Mouse (Mus musculus) kidney, embryonic 16.5 days (tissue): Measurements from ENCODE around the gene Idh3b. TPM values are rescaled to one million over a fixed set of nuclear protein-coding genes. Genes with fewer than 3 reads are reported as not detected.
A peak's percentile ranks its signal among the peaks of the same experiment; 100 is the strongest.

Source experiments
- ATAC-seq: fragments of 200-750 bp; cut with Nextera tagmentation; 2 replicates; pipeline ENCODE4 v1.8.0; 2017; ENCODE audit warnings: moderate TSS enrichment; ENCODE audit not compliant: low FRiP score, low TSS enrichment
- H3K27ac ChIP-seq: fragments of 300-500 bp; sonication (generic); 2 replicates; pipeline ENCODE4 v1.5.1; 2014; ENCODE audit warnings: low read length
- H3K27me3 ChIP-seq: fragments of 300-500 bp; sonication (generic); 2 replicates; pipeline ENCODE4 v1.6.1; 2014; ENCODE audit warnings: low read length, control low read depth, mixed read lengths; ENCODE audit not compliant: insufficient read depth
- H3K36me3 ChIP-seq: fragments of 300-500 bp; sonication (generic); 2 replicates; pipeline ENCODE4 v1.6.1; 2014; ENCODE audit warnings: low read length, control low read depth, mixed read lengths; ENCODE audit not compliant: insufficient read depth
- H3K4me1 ChIP-seq: fragments of 300-500 bp; sonication (generic); 2 replicates; pipeline ENCODE4 v1.6.1; 2014; ENCODE audit warnings: low read length, control low read depth, mixed read lengths; ENCODE audit not compliant: insufficient read depth
- H3K4me2 ChIP-seq: fragments of 300-500 bp; sonication (generic); replicated peaks from 2 replicates; pipeline ENCODE4 v1.6.1; 2014; ENCODE audit warnings: low read depth, low read length
- H3K4me3 ChIP-seq: fragments of 300-500 bp; sonication (generic); 2 replicates; pipeline ENCODE4 v1.5.1; 2014; ENCODE audit warnings: mild to moderate bottlenecking, low read length
- H3K9ac ChIP-seq: fragments of 300-500 bp; sonication (generic); replicated peaks from 2 replicates; pipeline ENCODE4 v1.6.1; 2014; ENCODE audit warnings: low read length
- H3K9me3 ChIP-seq: fragments of 300-500 bp; sonication (generic); 2 replicates; pipeline ENCODE4 v1.6.1; 2016; ENCODE audit warnings: low read length, control low read depth
- WGBS: fragments of 180-500 bp; shearing (Covaris S2); extraction: QIAGEN DNeasy Blood & Tissue Kit; methylation state at CpG from one replicate; pipeline ENCODE4 v1.1.7; 2014; 5-methylcytosine and 5-hydroxymethylcytosine counted together
- polyA plus RNA-seq: library from polyadenylated mRNA; unstranded; fragments of >200 nt; fragmentation: Nextera tagmentation; extraction: Ambion mirVana; gene quantifications from 2 replicates; pipeline ENCODE4 v1.2.1, GENCODE M21; 2015

Idh3b gene
- polyA plus RNA-seq, 1 experiment from 2014 or later: 246 TPM

GRCm38 (mm10) chr2:130293486-130293885 lies 9.1 kb upstream of the Idh3b start:
- peak; percentile 77 for ATAC-seq
- no peaks in the 10 kb centered on the region for H3K9me3 ChIP-seq
- no peak overlapping the region for H3K9ac ChIP-seq
- peaks cover 5% of the 10 kb centered on the region; the same call in 1 of the 2 replicates for H3K27me3 ChIP-seq
- no peak overlapping the region; the same call in 1 of the 2 replicates for H3K4me2 ChIP-seq
- H3K4me1 ChIP-seq: peaks cover 34% of the 10 kb centered on the region
- 4% methylated on average over 4 of the region's 4 CpGs for WGBS
- H3K36me3 ChIP-seq: no peaks in the 10 kb centered on the region
- H3K4me3 ChIP-seq: no peak overlapping the region
- H3K27ac ChIP-seq: peak overlapping the region; percentile 43

DNA sequence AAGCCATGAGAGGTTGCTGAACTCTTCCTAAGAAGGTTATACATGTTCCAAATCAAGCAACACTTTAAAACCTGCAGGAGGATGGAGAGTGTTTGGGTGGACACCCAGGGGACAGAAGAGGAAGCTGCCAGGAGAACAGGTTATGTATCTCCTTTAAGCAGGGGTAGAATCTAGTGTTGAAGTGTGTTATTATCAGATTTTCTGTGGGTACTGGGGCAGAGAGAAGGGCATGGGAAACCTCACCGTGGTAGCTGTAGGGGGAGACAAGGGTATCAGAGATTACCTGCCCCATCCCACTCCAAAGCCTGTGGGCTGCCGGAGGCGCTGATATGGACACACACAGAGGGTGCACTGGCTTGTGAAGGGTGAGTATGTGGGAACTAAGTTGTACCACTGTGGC lies 8.7 kb upstream of the Idh3b start:
- no peaks in the 10 kb centered on the region for H3K9me3 ChIP-seq
- 27% methylated on average over 3 of the region's 3 CpGs for WGBS
- H3K27ac ChIP-seq: no peak overlapping the region
- peaks cover 34% of the 10 kb centered on the region for H3K4me1 ChIP-seq
- peak; percentile 16; the same call in 1 of the 2 replicates for ATAC-seq
- no peak overlapping the region for H3K4me2 ChIP-seq
- no peak overlapping the region for H3K9ac ChIP-seq
- H3K27me3 ChIP-seq: peaks cover 5% of the 10 kb centered on the region; the same call in 1 of the 2 replicates
- H3K4me3 ChIP-seq: no peak overlapping the region
- no peaks in the 10 kb centered on the region for H3K36me3 ChIP-seq

- H3K4me2 ChIP-seq: no peak overlapping the region
- no peak overlapping the region for H3K27ac ChIP-seq
- no peaks in the 10 kb centered on the region; the same call in 1 of the 2 replicates for H3K27me3 ChIP-seq
- ATAC-seq: peak; percentile 14; the same call in 1 of the 2 replicates
- no peaks in the 10 kb centered on the region for H3K36me3 ChIP-seq
- WGBS: 2% methylated on average over 8 of the region's 8 CpGs
- peaks cover 24% of the 10 kb centered on the region for H3K4me1 ChIP-seq
- H3K4me3 ChIP-seq: no peak overlapping the region
- no peaks in the 10 kb centered on the region for H3K9me3 ChIP-seq
- H3K9ac ChIP-seq: no peak overlapping the region
These were observed 7.1 kb upstream of the Idh3b start for GRCm38 (mm10) chr2:130291434-130291833.

DNA sequence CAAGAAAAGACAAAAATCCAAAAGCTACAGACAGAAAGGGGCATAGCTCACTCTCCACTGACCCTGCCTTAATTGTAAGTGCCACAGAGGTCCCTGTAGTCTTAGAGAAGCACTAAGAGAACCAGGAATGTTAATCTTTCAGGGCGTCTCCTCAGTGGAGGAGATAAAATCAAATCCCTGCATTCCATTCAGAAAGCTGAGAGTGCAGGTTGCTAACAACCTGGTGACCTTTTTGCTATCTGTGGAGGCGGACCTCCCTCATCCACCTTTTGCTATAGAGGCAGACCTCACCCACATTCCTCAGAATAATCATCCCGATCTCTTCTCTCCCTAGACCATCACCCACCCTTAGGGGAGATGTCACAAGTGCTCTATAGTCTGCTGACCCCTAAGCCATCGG lies 4.7 kb upstream of the Idh3b start:
- Histone ChIP-seq H3K4me2 (no peak overlapping the region), H3K27me3 (no peaks in the 10 kb centered on the region), H3K4me1 (peaks cover 14% of the 10 kb centered on the region), H3K4me3 (no peak overlapping the region), H3K27ac (no peak overlapping the region), H3K9ac (no peak overlapping the region), H3K9me3 (no peaks in the 10 kb centered on the region), H3K36me3 (no peaks in the 10 kb centered on the region)
- no peak for ATAC-seq
- 61% methylated on average over 4 of the region's 4 CpGs for WGBS

- Histone ChIP-seq H3K4me3 (no peak overlapping the region), H3K4me1 (peaks cover 25% of the 10 kb centered on the region), H3K36me3 (peaks cover 63% of the 10 kb centered on the region), H3K27me3 (no peaks in the 10 kb centered on the region), H3K4me2 (no peak overlapping the region), H3K27ac (no peak overlapping the region), H3K9me3 (no peaks in the 10 kb centered on the region), H3K9ac (no peak overlapping the region)
- 75% methylated on average over 4 of the region's 4 CpGs for WGBS
- ATAC-seq: no peak
These were observed 3.5 kb downstream of the Idh3b start for GRCm38 (mm10) chr2:130280818-130281217.

DNA sequence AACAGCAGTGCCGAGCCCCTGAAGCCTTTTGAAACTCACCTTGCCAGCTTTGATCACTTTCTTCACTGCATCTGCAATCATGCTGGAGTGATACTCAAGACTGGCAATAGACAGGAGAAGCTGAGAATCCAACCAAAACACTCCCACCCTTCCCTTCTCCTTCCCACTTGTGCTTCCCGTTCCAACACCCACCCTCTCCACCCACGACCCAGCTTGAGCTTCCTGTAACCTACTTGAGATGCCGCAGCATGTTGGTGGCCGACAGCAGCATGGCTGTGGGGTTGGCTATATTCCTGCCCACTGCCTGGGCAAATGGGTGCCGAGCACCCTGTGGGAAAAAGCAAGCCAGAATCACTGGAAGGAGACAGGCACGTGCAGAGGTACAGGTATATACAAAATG lies 4.1 kb downstream of the Idh3b start:
- Histone ChIP-seq H3K4me2 (no peak overlapping the region), H3K4me1 (peaks cover 31% of the 10 kb centered on the region), H3K36me3 (peaks cover 69% of the 10 kb centered on the region), H3K9me3 (no peaks in the 10 kb centered on the region), H3K9ac (no peak overlapping the region), H3K4me3 (no peak overlapping the region), H3K27me3 (no peaks in the 10 kb centered on the region), H3K27ac (no peak overlapping the region)
- WGBS: 54% methylated on average over 7 of the region's 7 CpGs
- ATAC-seq: no peak

DNA sequence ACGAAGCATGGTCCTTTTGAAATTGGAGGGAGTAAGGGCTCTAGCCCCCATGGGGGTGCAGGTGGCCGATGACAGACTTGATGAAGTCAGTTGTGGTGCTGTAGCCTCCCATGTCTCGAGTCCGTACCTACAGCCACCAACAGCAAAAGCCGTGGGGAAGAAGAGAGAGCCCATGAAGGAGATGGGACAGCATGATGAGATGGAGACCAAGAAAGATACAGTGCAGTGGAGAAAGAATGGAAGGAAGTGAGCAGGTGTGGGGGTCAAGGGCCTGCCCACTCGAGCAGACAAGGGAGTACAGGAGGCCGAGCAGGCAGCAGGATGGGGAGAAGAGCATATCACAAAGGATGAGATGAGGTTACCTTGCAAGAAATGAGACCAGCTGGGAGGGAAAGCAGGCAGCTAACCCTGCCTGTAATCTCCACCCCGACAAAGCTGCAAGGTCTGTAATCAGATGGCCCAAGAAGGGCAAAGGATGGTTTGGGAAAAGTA lies 4.7 kb downstream of the Idh3b start:
- no peak overlapping the region for H3K9ac ChIP-seq
- peaks cover 69% of the 10 kb centered on the region for H3K36me3 ChIP-seq
- H3K4me3 ChIP-seq: no peak overlapping the region
- H3K4me2 ChIP-seq: no peak overlapping the region
- H3K27ac ChIP-seq: no peak overlapping the region
- WGBS: 34% methylated on average over 8 of the region's 8 CpGs
- H3K4me1 ChIP-seq: peaks cover 29% of the 10 kb centered on the region
- ATAC-seq: no peak
- H3K27me3 ChIP-seq: no peaks in the 10 kb centered on the region
- no peaks in the 10 kb centered on the region for H3K9me3 ChIP-seq

DNA sequence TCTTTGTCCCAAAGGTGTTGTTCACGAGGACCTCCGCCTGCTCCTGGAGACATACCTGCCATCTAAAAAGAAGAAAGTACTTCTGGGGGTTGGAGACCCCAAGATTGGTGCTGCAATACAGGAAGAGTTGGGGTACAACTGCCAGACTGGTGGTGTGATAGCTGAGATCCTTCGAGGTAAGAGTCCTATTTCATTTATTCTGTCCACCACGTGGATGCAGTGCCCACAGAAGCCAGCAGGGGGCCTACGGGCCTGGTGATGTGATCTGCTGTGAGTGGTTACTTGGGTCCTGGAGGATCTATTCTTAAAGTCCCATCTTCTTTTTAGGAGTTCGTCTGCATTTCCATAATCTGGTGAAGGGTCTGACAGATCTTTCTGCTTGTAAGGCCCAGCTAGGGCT lies 8.7 kb downstream of the Idh3b start:
- Histone ChIP-seq H3K4me2 (peak overlapping the region; percentile 71), H3K9me3 (no peaks in the 10 kb centered on the region), H3K36me3 (peaks cover 51% of the 10 kb centered on the region), H3K9ac (peak overlapping the region; percentile 89), H3K4me3 (peak overlapping the region; percentile 90), H3K27ac (no peak overlapping the region), H3K4me1 (peaks cover 28% of the 10 kb centered on the region), H3K27me3 (no peaks in the 10 kb centered on the region)
- no peak for ATAC-seq
- WGBS: 46% methylated on average over 6 of the region's 6 CpGs

DNA sequence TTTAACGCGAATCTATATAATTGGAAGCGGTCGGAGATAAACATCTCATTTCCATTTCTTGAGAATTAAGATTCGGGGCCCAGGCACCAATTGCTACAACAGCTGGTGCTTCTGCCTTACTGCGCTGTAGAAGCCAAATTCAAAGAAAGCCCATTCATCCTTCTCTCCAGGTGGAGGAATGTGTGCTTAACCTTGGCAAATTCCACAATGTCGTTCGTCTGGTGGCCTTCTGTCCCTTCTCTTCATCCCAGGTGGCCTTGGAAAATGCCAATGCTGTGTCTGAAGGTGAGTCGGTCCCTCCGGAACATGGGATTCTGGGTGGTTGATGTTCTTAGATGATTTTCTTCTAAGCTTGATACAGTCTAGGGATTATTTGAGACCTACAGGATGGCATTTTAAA lies 9.5 kb downstream of the Idh3b start:
- ATAC-seq: no peak
- WGBS: under 1% methylated on average over 10 of the region's 10 CpGs
- Histone ChIP-seq H3K4me3 (peak overlapping the region; percentile 90), H3K27me3 (no peaks in the 10 kb centered on the region), H3K9me3 (no peaks in the 10 kb centered on the region), H3K36me3 (peaks cover 43% of the 10 kb centered on the region), H3K4me1 (peaks cover 28% of the 10 kb centered on the region), H3K27ac (peak overlapping the region; percentile 93), H3K4me2 (peak overlapping the region; percentile 71), H3K9ac (peak overlapping the region; percentile 89)

DNA sequence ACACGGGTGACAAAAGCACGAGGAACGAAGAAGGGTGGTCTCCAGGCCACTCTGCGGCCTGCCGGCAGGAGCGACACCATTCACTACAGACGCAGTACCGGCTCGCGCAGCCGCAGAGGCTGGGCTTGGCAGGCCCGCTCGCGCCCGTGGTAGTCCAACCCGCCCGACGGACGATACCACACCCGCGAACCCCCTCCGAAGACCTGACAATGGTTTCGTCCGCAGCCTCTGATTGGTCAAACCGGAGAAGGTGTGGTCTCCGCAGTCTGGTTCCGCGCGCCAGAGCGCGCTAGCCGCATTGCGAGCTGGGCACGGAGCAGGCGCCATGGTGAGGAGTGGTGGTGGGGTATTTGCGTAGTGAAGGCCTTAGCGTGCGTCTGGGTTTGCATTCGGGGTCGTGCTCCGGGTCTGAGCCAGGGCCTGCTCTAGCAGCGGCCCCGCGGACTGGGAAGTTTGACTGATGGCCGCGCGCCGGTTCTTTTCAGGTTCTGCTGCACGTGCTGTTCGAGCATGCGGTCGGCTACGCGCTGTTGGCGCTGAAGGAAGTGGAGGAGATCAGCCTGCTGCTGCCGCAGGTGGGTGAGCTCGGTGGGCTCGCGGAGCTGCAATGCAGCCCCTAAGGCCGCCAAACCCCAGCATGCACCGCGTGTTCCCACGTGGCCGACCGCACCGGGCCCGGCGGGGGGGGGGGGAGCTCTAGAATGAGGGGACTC lies 10.0 kb downstream of the Idh3b start, which contains the start of gene Nop56:
Gene Nop56, plus strand, starts transcription at position 282 of the 713 bp plus-strand sequence.
- Histone ChIP-seq H3K4me2 (peak within 1 kb of the TSS; percentile 71), H3K27ac (peak within 1 kb of the TSS; percentile 93), H3K9ac (peak within 1 kb of the TSS; percentile 89), H3K9me3 (no peaks in the 10 kb centered on the region), H3K27me3 (no peaks in the 10 kb centered on the region), H3K4me3 (peak within 1 kb of the TSS; percentile 90), H3K36me3 (peaks cover 38% of the 10 kb centered on the region), H3K4me1 (peaks cover 28% of the 10 kb centered on the region)
- WGBS: under 1% methylated on average over 68 of the region's 68 CpGs
- ATAC-seq: peak; percentile 98
